Mouse (Mus musculus): Measurements from ENCODE around the gene Zmynd12. TPM values are rescaled to one million over a fixed set of nuclear protein-coding genes. Genes with fewer than 3 reads are reported as not detected.

Zmynd12 gene
- polyA plus RNA-seq, 1 experiment from 2014 or later: not detected

- 79% methylated on average over 3 of the region's 3 CpGs for WGBS
- peak overlapping the region; percentile 60 for H3K4me3 ChIP-seq (replicated peaks)
- no peak overlapping the region for H3K27ac ChIP-seq
- no peaks in the 10 kb centered on the region for H3K9me3 ChIP-seq
- ATAC-seq (ENCODE audit: low FRiP score): no peak
- H3K4me2 ChIP-seq: peak overlapping the region; percentile 80
- H3K36me3 ChIP-seq (replicated peaks): no peaks in the 10 kb centered on the region
- 0 out of 2 replicates have a peak, but pooled peaks cover 4% of the 10 kb centered on the region for H3K27me3 ChIP-seq
- H3K9ac ChIP-seq: peak overlapping the region; percentile 77
- peaks cover 19% of the 10 kb centered on the region for H3K4me1 ChIP-seq
These were observed 1.4 kb upstream of the Zmynd12 start for GRCm38 (mm10) chr4:119421191-119421590.

DNA sequence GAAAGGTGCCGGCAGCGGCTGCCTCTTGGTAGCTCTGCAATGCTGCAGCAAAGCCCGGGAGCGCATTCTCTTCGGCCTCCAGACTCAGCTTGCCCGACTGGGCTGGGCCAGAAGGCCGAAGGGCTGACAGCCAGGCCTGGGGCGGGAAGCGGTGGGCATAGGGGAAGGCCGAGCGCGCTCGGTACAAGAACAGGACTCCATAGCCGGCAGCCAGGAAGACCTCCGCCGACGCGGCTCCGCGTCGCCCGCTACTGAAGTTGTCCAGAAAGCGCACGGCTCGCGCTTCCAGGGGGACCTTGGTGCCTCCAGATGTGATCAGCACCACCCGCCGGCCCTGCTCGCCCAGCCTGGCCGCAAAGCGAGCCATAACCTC, 707 bp upstream of the Zmynd12 start:
- Histone ChIP-seq H3K27me3 (0 out of 2 replicates have a peak, but pooled peaks cover 4% of the 10 kb centered on the region), H3K9me3 (no peaks in the 10 kb centered on the region), H3K4me3 (replicated peaks) (peak overlapping the region; percentile 60), H3K27ac (peak overlapping the region; percentile 84), H3K4me2 (peak overlapping the region; percentile 80), H3K9ac (peak overlapping the region; percentile 77), H3K36me3 (replicated peaks) (no peaks in the 10 kb centered on the region), H3K4me1 (peaks cover 19% of the 10 kb centered on the region)
- no peak; the same call in 1 of the 2 replicates for ATAC-seq (ENCODE audit: low FRiP score)
- WGBS: under 1% methylated on average over 31 of the region's 31 CpGs

DNA sequence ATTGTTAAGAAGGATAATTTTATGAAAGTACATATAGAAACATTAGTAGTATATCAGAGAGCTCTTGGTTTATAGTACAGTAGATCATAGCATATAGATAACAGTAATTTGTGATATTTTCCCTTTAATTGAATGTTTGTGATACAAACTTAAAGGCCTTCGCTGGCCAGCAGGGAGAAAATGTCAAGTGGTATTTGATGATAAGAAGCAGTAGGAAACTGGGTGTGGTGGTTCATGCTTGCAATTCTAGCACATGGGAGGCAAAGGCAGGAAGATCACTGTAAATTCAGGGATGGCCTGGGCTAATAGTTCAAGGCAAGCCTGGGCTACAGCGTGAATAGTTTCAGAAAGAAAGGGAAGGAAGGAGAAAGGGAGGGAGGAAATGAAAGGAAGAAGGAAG, 2.5 kb downstream of the Zmynd12 start:
- Histone ChIP-seq H3K9me3 (no peaks in the 10 kb centered on the region), H3K36me3 (replicated peaks) (no peaks in the 10 kb centered on the region), H3K9ac (no peak overlapping the region), H3K27me3 (0 out of 2 replicates have a peak, but pooled peaks cover 4% of the 10 kb centered on the region), H3K27ac (no peak overlapping the region), H3K4me3 (replicated peaks) (no peak overlapping the region), H3K4me1 (peaks cover 19% of the 10 kb centered on the region), H3K4me2 (no peak overlapping the region)
- no peak for ATAC-seq (ENCODE audit: low FRiP score)
- 95% methylated on average over 2 of the region's 2 CpGs for WGBS

GRCm38 (mm10) chr4:119425601-119426000, 3.0 kb downstream of the Zmynd12 start:
- Histone ChIP-seq H3K27me3 (0 out of 2 replicates have a peak, but pooled peaks cover 4% of the 10 kb centered on the region), H3K36me3 (replicated peaks) (no peaks in the 10 kb centered on the region), H3K27ac (no peak overlapping the region), H3K9me3 (no peaks in the 10 kb centered on the region), H3K9ac (no peak overlapping the region), H3K4me2 (no peak overlapping the region), H3K4me3 (replicated peaks) (no peak overlapping the region), H3K4me1 (peaks cover 19% of the 10 kb centered on the region)
- 66% methylated on average over 2 of the region's 2 CpGs for WGBS
- no peak for ATAC-seq (ENCODE audit: low FRiP score)

GRCm38 (mm10) chr4:119427680-119428079, 5.1 kb downstream of the Zmynd12 start:
- Histone ChIP-seq H3K4me2 (no peak overlapping the region), H3K27me3 (0 out of 2 replicates have a peak, but pooled peaks cover 4% of the 10 kb centered on the region), H3K27ac (no peak overlapping the region), H3K9me3 (no peaks in the 10 kb centered on the region), H3K9ac (no peak overlapping the region), H3K4me1 (peaks cover 9% of the 10 kb centered on the region), H3K36me3 (replicated peaks) (no peaks in the 10 kb centered on the region), H3K4me3 (replicated peaks) (no peak overlapping the region)
- WGBS: 62% methylated on average over 2 of the region's 2 CpGs
- ATAC-seq (ENCODE audit: low FRiP score): no peak

DNA sequence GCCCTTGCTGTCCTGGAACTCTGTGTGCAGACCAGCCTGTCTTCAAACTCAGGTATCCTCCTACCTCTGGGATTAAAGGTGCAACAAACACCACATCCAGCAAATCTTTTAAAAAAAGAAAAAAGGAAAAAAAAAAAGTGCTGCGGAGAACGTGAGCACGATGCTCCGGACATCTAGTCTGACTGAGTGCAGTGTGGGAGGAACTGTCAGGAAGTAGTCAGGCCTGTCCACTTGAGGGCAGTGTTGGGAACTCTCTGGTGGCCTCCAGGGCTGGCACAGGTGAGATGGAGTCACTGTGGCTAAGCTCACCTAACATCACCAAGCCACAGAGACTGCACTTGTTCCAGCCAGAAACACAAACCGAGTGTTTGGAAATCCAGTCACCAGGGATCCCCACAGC, 8.1 kb downstream of the Zmynd12 start:
- WGBS: 26% methylated on average over 5 of the region's 5 CpGs
- Histone ChIP-seq H3K36me3 (replicated peaks) (no peaks in the 10 kb centered on the region), H3K9ac (no peak overlapping the region), H3K4me2 (no peak overlapping the region), H3K27me3 (0 out of 2 replicates have a peak, but pooled peaks cover 7% of the 10 kb centered on the region), H3K9me3 (no peaks in the 10 kb centered on the region), H3K4me1 (no peaks in the 10 kb centered on the region), H3K4me3 (replicated peaks) (no peak overlapping the region), H3K27ac (no peak overlapping the region)
- no peak for ATAC-seq (ENCODE audit: low FRiP score)

DNA sequence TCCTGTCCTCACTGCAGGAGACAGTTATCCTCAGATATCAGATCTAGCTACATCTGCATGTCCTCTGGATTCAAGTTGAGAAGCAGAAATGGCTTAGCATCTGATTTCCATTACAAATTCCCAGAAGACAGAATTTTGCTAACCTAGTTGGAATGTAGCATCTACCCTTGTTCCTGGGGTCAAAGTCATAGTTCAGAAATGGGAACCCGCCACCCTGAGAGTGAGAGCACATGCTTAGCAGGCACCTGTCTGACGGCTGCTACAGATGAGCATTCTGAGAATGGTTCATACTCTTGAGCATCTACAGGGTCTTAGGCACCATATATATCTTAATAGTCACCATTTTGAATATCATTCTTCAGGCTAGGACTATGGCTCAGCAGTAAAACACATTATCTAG, 15.3 kb downstream of the Zmynd12 start:
- H3K27ac ChIP-seq: no peak overlapping the region

DNA sequence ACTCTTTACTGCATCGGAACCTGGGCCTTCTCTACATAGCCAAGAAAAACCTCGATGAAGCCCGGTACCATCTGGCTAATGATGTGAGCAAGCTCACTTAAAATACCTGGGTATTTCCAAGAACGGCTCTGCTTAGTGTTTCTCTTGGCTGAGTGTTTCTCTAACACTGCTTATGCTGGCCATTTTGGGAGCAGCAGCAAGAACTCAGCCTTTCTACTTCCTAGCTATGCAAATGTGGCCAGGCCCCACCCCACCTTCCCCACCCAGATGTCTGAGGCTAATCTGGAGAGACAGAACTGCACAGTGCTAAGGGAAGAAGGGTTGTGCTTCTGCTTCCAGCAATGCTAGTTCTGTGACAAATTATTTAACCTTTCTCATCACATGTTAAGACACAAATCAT, 19.2 kb downstream of the Zmynd12 start:
- H3K9ac ChIP-seq: no peak overlapping the region
- 87% methylated on average over 4 of the region's 4 CpGs for WGBS
- ATAC-seq (ENCODE audit: low FRiP score): no peak

More for the DNA sequence above, 15.3 kb downstream of the Zmynd12 start:
- H3K4me3 ChIP-seq (replicated peaks): no peak overlapping the region
- H3K4me2 ChIP-seq: no peak overlapping the region
- no peaks in the 10 kb centered on the region for H3K36me3 ChIP-seq (replicated peaks)
- no peak for ATAC-seq (ENCODE audit: low FRiP score)
- WGBS: 97% methylated on average over 2 of the region's 2 CpGs
- no peak overlapping the region for H3K9ac ChIP-seq
- H3K4me1 ChIP-seq: no peaks in the 10 kb centered on the region
- H3K27me3 ChIP-seq: 0 out of 2 replicates have a peak, but pooled peaks cover 7% of the 10 kb centered on the region
- no peaks in the 10 kb centered on the region for H3K9me3 ChIP-seq

GRCm38 (mm10) chr4:119442539-119442938, 19.9 kb downstream of the Zmynd12 start:
- no peaks in the 10 kb centered on the region for H3K4me1 ChIP-seq
- no peak overlapping the region for H3K4me2 ChIP-seq
- H3K27me3 ChIP-seq: no peaks in the 10 kb centered on the region
- H3K4me3 ChIP-seq (replicated peaks): no peak overlapping the region
- no peak overlapping the region for H3K27ac ChIP-seq
- H3K9ac ChIP-seq: no peak overlapping the region
- no peak for ATAC-seq (ENCODE audit: low FRiP score)
- H3K9me3 ChIP-seq: no peaks in the 10 kb centered on the region
- WGBS: 57% methylated on average over 6 of the region's 6 CpGs
- H3K36me3 ChIP-seq (replicated peaks): no peaks in the 10 kb centered on the region

More for the DNA sequence above, 19.2 kb downstream of the Zmynd12 start:
- Histone ChIP-seq H3K4me3 (replicated peaks) (no peak overlapping the region), H3K4me2 (no peak overlapping the region), H3K9me3 (no peaks in the 10 kb centered on the region), H3K4me1 (no peaks in the 10 kb centered on the region), H3K27me3 (no peaks in the 10 kb centered on the region), H3K27ac (no peak overlapping the region), H3K36me3 (replicated peaks) (no peaks in the 10 kb centered on the region)

- Histone ChIP-seq H3K4me2 (no peak overlapping the region), H3K27me3 (no peaks in the 10 kb centered on the region), H3K4me1 (no peaks in the 10 kb centered on the region), H3K9ac (no peak overlapping the region), H3K4me3 (replicated peaks) (no peak overlapping the region), H3K36me3 (replicated peaks) (no peaks in the 10 kb centered on the region), H3K27ac (no peak overlapping the region), H3K9me3 (no peaks in the 10 kb centered on the region)
- WGBS: 95% methylated on average over 6 of the region's 6 CpGs
- ATAC-seq (ENCODE audit: low FRiP score): no peak
These were observed 24.6 kb downstream of the Zmynd12 start for GRCm38 (mm10) chr4:119447261-119447660.

DNA sequence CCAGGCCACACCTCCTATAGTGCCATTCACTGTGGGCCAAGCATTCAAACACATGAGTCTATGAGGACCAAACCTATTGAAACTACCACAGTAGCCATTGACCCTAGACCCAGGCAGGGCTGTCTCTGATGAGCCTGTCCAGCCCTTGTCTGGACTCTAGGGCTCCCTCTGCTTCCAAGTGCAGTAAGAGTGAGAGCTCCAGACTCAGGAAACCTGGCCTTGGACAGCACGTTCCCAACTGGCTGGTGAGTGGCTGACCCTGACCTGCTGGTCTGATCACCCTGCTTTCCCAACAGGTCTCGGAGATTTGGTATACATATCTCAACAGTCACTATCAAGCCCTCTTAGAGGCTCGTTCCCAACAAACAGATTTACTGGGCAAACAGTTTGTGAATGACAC, 25.2 kb downstream of the Zmynd12 start:
- H3K27me3 ChIP-seq: no peaks in the 10 kb centered on the region
- H3K9me3 ChIP-seq: no peaks in the 10 kb centered on the region
- WGBS: 77% methylated on average over 3 of the region's 3 CpGs

GRCm38 (mm10) chr4:119450436-119450835, 27.8 kb downstream of the Zmynd12 start:
- no peak for ATAC-seq (ENCODE audit: low FRiP score)
- Histone ChIP-seq H3K4me3 (replicated peaks) (no peak overlapping the region), H3K9ac (no peak overlapping the region), H3K27me3 (no peaks in the 10 kb centered on the region), H3K36me3 (replicated peaks) (no peaks in the 10 kb centered on the region), H3K4me1 (peaks cover 9% of the 10 kb centered on the region), H3K9me3 (no peaks in the 10 kb centered on the region), H3K27ac (no peak overlapping the region), H3K4me2 (no peak overlapping the region)
- WGBS: 78% methylated on average over 7 of the region's 7 CpGs

More for the DNA sequence above, 25.2 kb downstream of the Zmynd12 start:
- ATAC-seq (ENCODE audit: low FRiP score): no peak
- H3K4me1 ChIP-seq: no peaks in the 10 kb centered on the region
- H3K27ac ChIP-seq: no peak overlapping the region
- no peaks in the 10 kb centered on the region for H3K36me3 ChIP-seq (replicated peaks)
- H3K4me2 ChIP-seq: no peak overlapping the region
- no peak overlapping the region for H3K4me3 ChIP-seq (replicated peaks)
- H3K9ac ChIP-seq: no peak overlapping the region

- no peak; the same call in 1 of the 2 replicates for ATAC-seq (ENCODE audit: low FRiP score)
- no peak overlapping the region for H3K9ac ChIP-seq
- no peaks in the 10 kb centered on the region for H3K9me3 ChIP-seq
- no peak overlapping the region for H3K4me2 ChIP-seq
- H3K4me3 ChIP-seq (replicated peaks): no peak overlapping the region
- WGBS: 70% methylated on average over 5 of the region's 5 CpGs
- H3K27me3 ChIP-seq: no peaks in the 10 kb centered on the region
- H3K4me1 ChIP-seq: peaks cover 9% of the 10 kb centered on the region
- 0 out of 2 replicates have a peak overlapping the region, but pooled peaks have one; percentile 59 for H3K27ac ChIP-seq
- H3K36me3 ChIP-seq (replicated peaks): no peaks in the 10 kb centered on the region
These were observed 30.5 kb downstream of the Zmynd12 start for GRCm38 (mm10) chr4:119453128-119453527.
